Mouse (Mus musculus) lung, adult 2 months (tissue): Measurements from ENCODE around the gene Snx32. TPM values are rescaled to one million over a fixed set of nuclear protein-coding genes. Genes with fewer than 3 reads are reported as not detected.
A peak's percentile ranks its signal among the peaks of the same experiment; 100 is the strongest.

Experiments
- DNase-seq: peaks from one replicate; pipeline ENCODE4 v3.0.0; 2022
- H3K4me1 ChIP-seq: fragments of 200-500 bp; 2 replicates; pipeline ENCODE4 v1.6.1; 2011; ENCODE audit warnings: low read length; ENCODE audit not compliant: control insufficient read depth, insufficient read depth
- H3K4me3 ChIP-seq: fragments of 200-500 bp; replicated peaks from 2 replicates; pipeline ENCODE3; 2011; ENCODE audit warnings: low read depth, mild to moderate bottlenecking, control low read depth, low read length; ENCODE audit errors: extremely low read depth
- CTCF ChIP-seq: fragments of 200-500 bp; IDR thresholded peaks from 2 replicates; pipeline ENCODE4 v1.5.1; 2011; ENCODE audit warnings: mild to moderate bottlenecking, low read length, control low read depth; ENCODE audit not compliant: insufficient read depth
- POLR2A ChIP-seq: fragments of 200-500 bp; IDR thresholded peaks from 2 replicates; pipeline ENCODE4 v1.6.1; 2011; ENCODE audit warnings: low read depth, mild to moderate bottlenecking, control low read depth, low read length, borderline replicate concordance; ENCODE audit errors: extremely low read depth
- WGBS: fragments of 180-500 bp; shearing (Covaris S2); methylation state at CpG from one replicate; pipeline ENCODE4 v1.1.7; 2018; 5-methylcytosine and 5-hydroxymethylcytosine counted together
- polyA plus RNA-seq: library from polyadenylated mRNA; depleted of rRNA; stranded (reverse); fragments of >200 nt; gene quantifications from 2 replicates; pipeline ENCODE4 v1.2.3, GENCODE M21; 2012

The Snx32 gene
- polyA plus RNA-seq, 1 experiment: 15.6 TPM

DNA sequence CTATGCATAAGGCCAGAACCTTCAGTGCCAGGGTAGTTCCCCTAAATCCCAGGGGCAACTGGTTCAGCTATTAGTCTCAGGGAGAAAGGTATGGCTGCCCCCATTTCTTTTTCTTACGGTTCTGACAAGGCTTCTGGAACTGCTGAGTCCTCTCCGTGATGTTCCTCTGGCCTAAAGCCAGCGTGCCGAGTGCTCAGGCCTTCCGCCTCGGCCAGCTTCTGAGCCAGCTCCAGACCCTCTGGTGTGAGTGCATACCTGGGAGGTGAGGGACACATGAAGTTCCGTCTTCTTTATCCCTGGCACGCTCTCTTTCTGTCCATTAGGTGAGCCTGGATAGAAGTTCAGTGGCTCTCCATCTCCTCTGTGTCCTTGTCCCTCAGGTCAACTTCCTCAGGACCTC is 25.0 kb downstream of the Snx32 start:
- no peak for DNase-seq
- TF ChIP-seq POLR2A (no peak), CTCF (no peak)
- WGBS: 62% methylated on average over 8 of the region's 8 CpGs
- peaks cover 5% of the 10 kb centered on the region; the same call in 1 of the 2 replicates for H3K4me1 ChIP-seq
- no peak overlapping the region for H3K4me3 ChIP-seq

DNA sequence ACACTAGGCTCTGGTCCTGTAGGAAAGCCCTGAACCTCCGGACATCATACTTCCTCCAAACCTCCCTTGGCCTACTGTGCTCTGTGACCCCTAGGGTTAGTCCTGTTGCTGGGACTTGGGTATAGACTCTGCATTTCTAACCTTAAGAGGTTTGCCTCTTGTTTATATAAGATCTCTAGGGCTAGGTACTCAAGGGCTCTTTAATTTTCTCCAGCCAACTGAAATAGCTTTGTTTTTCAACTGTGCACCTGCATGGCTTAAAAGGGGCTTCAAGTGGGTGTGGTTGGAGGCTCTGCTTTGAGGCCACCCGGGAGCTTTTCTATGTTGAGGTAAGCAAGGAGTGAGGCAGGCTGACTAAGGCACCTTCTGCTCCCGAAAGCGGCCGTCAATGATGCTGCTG is 25.8 kb downstream of the Snx32 start:
- no peak for DNase-seq
- peaks cover 5% of the 10 kb centered on the region; the same call in 1 of the 2 replicates for H3K4me1 ChIP-seq
- 77% methylated on average over 5 of the region's 5 CpGs for WGBS
- TF ChIP-seq POLR2A (no peak), CTCF (no peak)
- H3K4me3 ChIP-seq: no peak overlapping the region

DNA sequence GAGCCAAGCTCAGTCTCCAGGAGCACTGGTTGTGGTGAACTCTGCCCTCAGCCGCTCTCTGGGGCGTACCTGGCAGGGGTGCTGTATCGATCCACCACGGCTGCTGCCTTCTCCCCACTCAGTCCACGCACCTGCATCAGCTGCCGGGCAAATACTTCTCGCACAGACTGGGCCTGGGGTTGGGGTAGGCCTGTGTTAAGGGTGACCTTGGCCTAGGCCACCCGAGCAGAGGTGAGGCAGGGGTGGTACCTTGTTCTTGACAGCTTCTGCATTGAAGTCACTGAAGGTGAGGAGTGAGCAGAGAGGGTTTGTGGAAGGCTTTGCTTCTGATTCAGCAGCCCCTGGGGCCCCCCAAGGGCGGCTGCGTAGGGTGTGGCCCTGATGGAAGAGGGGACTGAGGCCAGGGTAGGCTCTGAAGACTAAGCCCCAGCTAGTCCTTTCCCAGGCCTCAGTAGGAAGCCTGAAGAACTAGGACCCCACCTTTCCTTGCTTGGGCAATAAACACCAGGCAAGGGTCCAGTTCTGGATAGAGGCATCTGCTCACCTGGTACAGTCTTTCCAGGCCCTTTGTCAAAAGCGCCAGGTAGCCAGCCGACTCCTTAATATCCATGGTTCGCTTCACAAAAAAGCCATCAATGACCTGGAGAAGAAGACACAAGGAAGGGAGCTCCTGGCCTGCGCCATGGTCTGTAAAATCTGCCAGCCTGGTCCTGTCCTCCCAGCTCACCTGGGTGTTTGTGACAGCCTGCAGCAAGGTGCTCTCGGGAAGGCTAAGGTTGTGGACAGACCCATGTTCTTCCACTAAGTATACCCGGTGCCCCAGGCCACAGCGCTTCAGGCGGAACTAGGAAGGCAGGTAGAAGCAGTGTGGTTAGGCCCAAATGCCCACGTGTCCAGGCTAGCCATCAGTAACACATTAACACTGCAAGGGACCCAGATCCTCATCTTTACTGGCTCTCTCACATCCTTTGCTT is 26.7 kb downstream of the Snx32 start:
- DNase-seq: no peak
- no peak for TF ChIP-seq CTCF
- no peak for TF ChIP-seq POLR2A
- peaks cover 5% of the 10 kb centered on the region; the same call in 1 of the 2 replicates for H3K4me1 ChIP-seq
- WGBS: 85% methylated on average over 19 of the region's 19 CpGs
- no peak overlapping the region for H3K4me3 ChIP-seq

DNA sequence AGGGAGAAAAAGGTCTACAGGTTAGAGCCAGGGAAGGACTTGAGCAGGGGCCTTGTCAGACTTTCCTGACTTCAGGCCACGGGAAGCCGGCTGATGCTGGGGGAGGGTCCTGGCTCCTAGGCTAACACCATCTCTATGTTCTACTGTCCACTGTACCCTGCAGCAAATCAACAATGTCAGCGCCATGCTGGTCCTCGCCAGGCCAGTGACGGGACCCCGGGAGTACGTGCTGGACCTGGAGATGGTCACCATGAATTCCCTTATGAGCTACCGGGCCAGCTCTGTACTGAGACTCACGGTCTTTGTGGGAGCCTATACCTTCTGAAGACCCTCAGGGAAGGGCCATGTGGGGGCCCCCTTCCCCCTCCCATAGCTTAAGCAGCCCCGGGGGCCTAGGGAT is 28.9 kb downstream of the Snx32 start:
- TF ChIP-seq CTCF: no peak
- no peak for TF ChIP-seq POLR2A
- no peak for DNase-seq
- Histone ChIP-seq H3K4me3 (no peak overlapping the region), H3K4me1 (no peaks in the 10 kb centered on the region)
- WGBS: 91% methylated on average over 10 of the region's 10 CpGs

DNA sequence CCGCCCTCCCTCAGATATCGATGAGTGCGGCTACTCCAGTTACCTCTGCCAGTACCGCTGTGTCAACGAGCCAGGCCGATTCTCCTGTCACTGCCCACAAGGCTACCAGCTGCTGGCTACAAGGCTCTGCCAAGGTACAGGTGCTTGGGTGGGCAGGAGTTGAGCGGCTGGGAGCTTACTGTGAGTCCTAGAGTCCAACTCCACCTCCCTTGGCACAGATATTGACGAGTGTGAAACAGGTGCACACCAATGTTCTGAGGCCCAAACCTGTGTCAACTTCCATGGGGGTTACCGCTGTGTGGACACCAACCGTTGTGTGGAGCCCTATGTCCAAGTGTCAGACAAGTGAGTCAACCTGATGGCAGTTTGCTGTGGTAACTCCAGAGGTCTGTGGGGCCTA is 30.3 kb downstream of the Snx32 start:
- Histone ChIP-seq H3K4me3 (no peak overlapping the region), H3K4me1 (no peaks in the 10 kb centered on the region)
- DNase-seq: no peak
- no peak for TF ChIP-seq POLR2A
- TF ChIP-seq CTCF: no peak
- whole genome bisulfite sequencing: 85% methylated on average over 10 of the region's 10 CpGs

DNA sequence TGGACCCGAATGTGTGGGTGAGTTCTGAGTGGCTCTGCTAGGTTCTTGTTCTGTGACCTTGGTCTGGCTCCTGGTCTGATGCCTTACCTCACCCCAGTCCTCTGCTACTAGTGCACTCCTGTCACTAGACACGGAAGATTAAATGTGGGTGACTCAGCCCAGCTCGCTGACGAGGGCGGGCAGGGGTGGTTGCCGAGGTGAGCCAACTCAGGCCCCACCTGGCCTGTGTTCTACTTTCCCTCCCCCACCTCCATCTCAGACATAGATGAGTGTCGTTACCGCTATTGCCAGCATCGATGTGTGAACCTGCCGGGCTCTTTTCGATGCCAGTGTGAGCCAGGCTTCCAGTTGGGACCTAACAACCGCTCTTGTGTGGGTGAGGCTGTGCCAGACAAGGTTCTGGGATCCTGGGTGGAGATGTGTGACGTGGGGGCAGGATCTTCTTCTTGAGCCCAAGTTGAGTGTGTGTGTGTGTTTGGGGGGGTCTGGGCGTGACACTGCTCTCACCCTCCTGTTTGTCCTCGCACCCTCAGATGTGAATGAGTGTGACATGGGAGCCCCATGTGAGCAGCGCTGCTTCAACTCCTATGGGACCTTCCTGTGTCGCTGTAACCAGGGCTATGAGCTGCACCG is 32.6 kb downstream of the Snx32 start:
- 87% methylated on average over 18 of the region's 18 CpGs for WGBS
- DNase-seq: no peak
- Histone ChIP-seq H3K4me1 (peaks cover 4% of the 10 kb centered on the region; the same call in 1 of the 2 replicates), H3K4me3 (no peak overlapping the region)
- TF ChIP-seq POLR2A (no peak), CTCF (no peak)

DNA sequence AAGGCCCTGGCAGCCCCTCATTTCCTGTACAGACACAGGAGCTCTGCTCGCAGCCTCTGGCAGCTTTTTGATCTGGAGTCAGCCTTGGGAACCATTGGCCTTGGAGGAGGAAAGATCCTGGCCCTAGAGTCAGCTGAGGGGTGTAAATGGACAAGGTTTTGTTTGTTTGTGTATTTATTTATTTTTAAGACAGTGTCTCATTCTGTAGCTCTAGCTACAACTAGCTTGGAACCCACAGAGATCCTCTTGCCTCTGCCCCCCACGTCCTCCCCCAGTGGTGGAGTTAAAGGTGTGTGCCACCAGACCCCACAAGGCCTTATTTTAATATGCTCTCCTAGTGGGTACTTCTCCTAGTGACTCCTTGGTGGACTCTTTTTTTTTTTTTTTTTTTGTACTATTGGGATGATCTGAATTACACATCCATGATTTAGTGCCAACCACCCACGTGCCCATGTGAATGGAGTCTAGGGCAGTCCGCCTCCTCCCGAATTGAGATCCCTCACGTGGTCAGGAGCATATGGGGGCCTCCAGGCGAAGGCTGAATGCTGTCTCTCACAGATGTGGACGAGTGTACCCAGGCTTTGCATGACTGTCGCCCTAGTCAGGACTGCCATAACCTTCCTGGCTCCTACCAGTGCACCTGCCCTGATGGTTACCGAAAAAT is 33.2 kb downstream of the Snx32 start:
- peaks cover 4% of the 10 kb centered on the region; the same call in 1 of the 2 replicates for H3K4me1 ChIP-seq
- TF ChIP-seq CTCF (no peak), POLR2A (no peak)
- no peak for DNase-seq
- WGBS: 84% methylated on average over 10 of the region's 10 CpGs
- H3K4me3 ChIP-seq: no peak overlapping the region

DNA sequence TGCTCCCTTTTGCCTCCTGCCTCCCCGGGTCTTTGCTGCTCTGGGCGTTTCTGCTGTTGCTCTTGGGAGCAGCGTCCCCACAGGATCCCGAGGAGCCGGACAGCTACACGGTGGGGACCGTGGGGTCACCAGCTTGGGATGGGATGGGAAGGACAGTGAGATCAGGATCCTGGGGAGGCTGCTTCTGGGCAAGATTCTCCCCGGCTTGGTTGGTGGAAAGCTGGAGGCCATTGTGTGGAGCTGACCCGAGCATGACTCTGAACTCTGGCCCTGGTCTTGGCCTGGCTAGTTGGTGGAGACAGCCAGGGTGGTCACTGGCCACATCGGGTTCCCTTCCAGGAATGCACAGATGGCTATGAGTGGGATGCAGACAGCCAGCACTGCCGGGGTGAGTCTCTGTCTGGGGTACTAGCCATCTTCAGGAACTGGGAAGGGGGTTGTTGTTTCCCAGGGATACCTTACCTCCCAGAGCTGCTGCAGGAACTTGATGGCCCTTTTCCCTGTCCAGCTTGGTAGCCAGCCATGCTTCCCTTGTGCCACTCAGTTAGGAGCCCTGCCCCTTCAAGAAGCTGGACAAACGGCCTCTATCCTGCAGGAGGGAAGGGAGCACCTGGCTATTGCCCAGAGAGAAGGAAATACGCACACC is 35.1 kb downstream of the Snx32 start:
- Histone ChIP-seq H3K4me1 (peaks cover 4% of the 10 kb centered on the region; the same call in 1 of the 2 replicates), H3K4me3 (peak overlapping the region; percentile 47)
- TF ChIP-seq CTCF (no peak), POLR2A (no peak)
- WGBS: 29% methylated on average over 13 of the region's 13 CpGs
- no peak for DNase-seq
